Mouse (Mus musculus): Measurements from ENCODE around the gene Top1.
"Not testable (repeated sequence)": the region's sequence is repeated elsewhere in the genome, so short reads cannot be mapped to it uniquely, and the experiment has no call there.

The Top1 gene

DNA sequence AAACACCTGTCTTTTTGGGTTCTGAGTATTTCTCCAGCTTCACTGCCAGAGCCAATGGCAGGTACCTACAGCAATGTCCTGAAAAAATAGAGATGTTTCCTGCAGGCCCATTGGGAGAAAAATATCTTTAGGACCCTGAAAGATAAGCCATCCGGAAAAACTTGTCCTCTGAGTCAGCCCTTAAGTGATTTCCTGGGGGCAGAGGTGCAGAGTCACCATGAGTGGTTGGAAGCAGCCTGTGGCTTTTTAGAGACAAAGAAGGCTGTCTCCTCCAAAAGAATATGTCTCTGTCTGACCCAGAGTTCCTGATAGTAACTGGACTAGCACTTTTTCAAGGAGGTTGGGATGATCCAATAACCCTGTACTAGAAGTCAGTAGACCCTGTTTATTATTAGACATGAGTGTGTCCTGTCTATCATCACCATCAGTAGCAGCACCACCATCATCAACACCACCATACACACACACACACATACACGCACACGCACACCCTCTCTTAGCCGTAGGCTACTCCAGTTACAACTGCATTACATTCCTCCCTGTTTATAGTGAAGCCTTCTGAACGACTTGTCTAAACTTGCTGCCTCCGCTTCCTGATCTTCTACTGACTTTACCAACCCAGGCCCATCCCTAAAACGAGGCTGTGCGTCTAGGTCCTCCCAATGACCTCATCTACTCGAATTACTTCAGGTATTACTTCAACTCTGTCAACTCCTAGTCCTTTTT is 14.7 kb upstream of the Top1 start:
- DNase-seq, result no peak

DNA sequence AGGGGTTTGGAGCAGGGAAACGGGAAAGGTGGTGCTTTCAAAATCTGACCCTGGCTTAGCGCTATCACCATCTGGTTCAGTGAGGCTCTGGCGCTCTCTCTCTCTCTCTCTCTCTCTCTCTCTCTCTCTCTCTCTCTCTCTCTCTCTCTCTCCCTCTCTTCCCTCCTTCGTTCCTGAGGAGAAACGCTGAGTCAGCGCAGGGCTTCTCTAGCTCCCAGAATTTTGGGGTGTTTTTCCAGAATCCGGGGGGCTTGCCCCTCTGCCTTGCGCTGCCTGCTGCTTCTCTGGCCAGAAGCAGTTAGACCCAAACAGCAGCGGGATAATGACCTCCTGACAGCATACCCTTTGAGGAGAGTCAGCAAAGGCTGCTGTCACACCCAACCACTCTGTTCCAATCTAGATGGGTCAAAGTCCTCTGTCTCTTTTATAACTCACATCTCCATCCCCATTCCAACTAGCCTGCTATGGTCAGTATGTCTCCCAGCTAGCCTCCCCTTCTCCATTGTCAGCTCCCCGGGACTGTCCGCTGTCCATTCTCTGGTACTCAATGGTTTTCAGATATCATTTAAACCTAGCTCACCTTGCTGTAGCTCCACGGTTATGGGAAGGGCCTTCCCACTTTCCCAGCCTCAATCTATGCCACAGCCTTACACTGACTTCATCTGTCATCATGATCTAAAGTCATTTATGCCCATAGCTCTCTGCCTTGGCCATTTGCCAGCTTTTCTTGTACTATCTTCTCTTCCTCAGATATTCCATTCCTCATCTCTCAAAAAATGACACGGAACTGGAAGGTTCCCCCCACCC is 5.6 kb upstream of the Top1 start:
- DNase-seq, result no peak

DNA sequence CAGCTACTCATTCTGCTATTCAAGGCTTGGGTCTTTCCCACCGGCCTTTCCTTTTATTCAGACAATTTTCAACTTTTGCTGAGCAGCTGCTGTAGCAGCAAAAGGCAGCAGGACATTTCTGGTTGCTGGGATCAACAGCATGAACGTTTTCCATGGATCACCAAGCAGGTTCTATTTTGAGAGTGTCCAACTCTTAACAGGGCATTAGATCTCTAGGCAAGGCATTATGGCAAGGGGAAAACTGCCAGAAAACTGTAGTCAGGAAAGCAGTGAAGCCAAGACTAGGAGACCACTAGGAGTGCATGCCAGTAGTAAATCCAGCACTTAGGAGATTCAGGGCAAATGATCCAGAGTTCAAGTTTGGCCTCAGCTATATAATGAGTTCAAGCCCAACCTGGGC is 4.5 kb upstream of the Top1 start:
- DNase-seq, result no peak

DNA sequence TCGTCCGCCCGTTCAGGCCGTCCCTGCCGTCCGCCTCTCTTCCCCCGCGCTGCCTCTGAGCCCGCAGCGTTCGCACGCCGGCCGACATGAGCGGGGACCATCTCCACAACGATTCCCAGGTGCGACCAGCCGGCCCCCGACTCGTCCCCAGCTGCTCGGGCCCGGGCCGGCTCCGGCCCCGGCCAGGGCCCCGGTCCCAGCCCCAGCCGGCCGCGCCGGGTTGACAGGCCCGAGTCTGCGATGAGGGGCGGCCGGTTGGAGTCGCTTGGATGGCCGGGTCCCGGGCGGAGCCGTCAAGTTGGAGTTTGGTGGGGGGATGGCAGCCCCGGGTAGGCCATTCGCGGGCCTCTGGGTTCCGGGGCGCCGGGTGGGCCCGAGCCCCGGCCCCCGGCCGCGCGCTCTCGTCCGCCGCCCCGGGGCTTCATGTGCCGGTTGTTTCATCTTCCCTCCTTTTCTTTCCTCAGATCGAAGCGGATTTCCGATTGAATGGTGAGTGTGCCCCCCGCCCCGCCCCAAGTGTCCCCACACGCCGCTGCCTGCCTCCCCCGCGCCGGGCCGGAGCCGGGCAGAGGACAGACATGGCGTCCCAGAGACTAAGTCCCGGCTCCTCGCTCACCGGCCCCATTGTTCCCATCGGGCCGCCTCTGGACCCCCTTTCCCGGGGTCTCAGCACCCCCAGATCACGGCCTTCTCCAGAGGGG is 606 bp downstream of the Top1 start:
- DNase-seq, result peak; percentile 46

DNA sequence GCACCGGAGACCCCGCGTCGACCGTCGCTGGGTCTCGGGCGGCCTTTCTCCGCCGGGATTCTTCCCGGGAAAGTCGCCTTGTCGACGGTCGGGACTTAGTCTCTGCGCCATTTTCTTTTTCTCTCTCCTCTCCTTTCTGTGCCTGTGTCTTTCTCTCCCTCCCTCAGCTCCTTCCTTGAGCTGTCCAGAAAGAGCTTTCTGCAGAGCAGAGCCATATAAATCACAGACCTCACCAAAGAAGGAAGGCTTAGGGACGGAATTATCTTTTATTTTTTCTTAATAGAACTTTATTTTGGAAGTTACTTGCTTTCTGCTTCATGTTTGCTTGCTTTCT is 1.1 kb downstream of the Top1 start:
- no peak for DNase-seq

DNA sequence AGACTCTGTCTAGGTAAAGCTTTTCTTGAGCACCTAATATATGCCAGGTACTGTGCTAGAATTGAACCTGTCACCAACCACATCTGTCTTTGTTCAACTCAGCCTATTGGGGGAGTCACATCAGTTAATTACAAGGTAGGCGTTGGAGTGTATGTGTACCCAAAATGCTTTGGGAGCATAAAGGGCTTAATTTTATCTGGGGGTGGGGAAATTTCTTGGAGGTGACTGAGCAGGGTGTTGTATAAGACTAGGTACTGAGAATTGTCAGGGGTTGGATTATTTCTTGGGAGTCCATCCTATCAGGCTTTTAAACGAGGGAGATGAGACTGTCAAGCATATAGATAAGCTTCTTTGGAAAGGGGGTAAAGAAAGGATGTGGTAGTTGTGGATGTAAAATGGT is 2.4 kb downstream of the Top1 start:
- DNase-seq, result no peak

DNA sequence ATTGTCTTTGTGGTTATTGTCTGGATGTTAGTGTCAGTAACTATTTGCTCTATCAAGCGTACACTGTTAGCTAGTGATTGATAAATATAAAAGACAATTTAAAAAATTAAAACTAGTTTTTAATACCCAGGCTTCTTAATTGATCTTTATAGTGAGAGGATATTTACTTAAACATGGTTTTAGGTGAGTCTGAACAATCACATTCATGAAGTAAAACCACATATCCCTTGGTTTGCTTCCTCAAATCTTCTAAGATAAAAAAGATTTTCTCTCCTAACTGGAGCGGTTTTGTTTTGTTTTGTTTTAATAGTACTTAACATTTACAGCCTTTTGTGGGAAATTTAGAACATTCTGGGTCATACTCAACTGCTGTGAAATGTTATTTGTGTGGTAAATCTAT is 3.4 kb downstream of the Top1 start:
- no peak for DNase-seq

DNA sequence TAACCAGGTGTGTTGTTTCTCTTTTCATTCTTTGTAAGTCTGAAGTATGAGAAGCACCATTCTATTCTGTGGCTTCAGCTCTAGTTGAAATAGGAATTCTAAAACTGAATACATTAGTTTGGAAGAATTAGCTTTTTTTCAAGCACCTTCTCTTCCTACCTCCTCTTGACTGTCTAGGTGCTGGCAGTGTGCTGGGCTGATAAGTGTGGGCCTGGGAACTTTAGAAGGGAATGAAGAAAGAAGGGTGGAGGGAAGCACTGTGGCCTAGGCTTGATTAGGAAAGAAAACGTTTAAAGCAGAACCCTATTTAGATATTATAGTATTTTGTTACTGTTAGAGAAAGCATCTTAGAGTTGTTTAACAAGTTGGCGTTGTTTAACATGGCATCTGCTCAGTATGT is 5.5 kb downstream of the Top1 start:
- DNase-seq, result no peak

DNA sequence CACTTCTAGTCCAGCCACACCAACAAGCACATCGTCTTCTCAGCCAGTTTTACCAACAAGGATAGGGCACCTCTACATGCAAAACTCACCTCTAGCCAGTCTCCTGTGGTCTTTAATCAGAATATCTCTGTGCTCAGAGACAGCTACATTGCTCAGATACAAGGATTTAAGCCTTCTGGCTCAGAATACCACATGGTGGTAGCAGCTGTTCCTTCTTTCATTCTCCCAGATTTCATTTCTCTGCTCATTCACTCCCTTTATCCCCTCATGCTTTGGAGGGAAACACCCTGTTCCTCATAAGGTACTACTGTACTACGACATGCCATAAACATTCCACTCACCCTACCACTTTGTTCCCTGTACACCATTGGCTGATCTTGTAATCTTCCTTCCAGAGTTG is 7.5 kb downstream of the Top1 start:
- DNase-seq, result no peak

DNA sequence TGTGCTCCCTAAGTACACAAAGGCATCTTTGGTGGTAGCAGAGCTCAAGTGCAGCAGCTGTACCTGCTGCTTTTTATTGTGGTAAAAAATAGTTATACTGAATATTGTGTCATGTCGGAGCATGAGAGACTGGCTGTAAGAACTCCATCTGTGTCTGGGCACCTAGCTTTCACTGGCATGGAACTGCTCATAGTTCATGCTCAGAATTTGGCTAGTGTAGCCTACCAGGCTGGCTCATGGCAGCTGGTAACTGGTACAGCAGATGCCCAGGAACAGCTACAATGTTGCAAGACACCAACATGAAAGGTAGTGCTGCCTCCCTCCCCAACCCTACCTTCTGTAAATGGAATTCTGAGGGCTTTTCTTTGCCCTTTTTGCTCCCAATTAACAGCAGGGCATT is 9.9 kb downstream of the Top1 start:
- DNase-seq, result no peak

DNA sequence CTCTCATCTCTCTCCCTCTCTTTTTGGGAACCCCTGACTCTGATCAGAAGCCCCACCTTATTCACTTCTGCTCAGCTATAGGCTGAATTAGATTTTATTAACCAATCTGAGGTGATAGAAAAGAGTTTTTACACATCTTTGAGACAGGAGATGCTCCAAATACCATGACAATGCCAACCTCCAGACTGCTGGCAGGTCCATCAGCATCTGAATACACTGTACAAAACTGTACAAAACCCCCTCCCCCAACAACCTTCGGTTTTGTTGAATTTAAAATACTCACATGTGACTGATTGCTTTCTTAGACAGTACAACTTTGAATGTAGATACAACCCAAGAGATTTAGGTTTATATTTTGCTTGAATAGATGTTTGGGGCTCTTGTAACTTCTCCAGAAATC is 10.5 kb downstream of the Top1 start:
- DNase-seq, result no peak

DNA sequence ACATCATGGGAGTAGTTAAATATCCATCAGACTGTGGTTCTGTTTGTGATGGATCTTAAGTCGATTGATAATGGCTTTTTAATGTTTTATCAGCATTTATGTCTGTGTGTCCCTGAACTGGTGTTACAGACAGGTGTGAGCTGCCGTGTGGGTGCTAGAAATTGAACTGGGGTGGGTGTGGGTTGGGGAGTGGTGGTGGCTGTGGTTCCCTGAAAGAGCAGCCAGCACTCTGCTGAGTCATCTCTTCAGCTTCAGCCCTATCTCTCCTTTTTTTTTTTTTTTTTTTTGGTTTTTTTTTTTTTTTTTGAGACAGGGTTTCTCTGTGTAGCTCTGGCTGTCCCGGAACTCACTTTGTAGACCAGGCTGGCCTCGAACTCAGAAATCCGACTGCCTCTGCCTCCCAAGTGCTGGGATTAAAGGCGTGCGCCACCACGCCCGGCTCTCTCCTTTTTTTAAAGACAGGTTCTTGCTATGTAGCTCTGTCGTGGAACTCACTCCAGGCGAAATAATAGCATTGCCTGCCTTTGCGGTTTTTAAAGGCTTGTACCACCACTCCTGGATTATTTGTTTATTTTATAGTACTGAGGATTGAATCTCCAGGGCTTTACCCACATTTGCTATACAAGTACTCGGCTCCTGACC is 12.2 kb downstream of the Top1 start:
- DNase-seq, result no peak

DNA sequence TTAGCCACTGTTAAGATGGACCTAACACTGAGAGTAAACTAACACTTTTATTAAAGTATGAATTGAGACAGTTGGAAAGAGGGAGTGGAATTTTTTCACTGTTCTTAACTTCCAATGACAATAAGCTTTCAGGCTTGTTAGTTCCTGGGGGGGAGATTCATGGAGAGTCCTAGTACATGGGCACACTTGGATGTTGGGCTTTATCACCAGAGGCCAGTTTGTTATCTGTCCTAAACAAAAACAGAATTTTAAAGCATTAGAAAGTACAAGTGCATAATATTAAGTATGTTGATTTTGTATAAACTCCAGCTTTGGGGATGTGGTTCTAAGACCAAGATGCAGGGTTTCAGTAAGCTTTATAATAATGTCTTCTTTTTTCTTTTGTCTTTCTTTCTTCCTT is 13.1 kb downstream of the Top1 start:
- no peak for DNase-seq

DNA sequence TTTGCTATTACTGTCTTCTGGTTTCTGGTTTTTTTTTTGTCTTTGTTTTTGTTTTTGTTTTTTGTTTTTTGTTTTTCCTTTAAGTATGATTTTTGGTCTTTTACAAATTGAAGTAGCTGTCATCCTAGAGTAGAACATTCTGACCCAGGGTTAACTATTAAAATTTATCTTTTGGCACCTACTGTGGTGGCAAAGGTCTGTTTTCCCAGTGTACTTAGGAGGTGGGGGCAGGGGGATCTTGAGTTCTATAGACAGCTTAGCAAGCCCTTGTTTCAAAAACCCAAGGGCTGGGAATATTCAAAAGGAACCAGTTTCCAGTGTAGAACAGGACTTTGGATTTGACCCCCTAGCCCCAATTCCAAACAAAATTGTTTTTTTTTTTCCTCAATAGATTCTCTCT is 18.7 kb downstream of the Top1 start:
- DNase-seq, result no peak

DNA sequence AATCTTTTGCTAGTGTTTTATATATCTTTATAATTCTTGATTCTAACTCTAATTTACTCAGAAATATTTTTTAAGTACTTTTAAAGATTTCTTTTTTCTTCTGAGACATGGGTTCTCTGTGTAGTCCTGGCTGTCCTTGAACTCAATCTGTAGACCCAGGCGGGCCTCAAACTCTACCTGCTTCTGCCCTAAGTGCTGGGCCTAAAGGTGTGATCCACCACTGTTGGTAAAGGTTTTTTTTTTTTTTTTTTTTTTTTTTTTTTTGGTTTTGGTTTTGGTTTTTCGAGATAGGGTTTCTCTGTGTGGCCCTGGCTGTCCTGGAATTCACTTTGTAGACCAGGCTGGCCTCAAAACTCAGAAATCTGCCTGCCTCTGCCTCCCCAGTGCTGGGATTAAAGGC is 19.3 kb downstream of the Top1 start:
- DNase-seq, result not testable (repeated sequence)

DNA sequence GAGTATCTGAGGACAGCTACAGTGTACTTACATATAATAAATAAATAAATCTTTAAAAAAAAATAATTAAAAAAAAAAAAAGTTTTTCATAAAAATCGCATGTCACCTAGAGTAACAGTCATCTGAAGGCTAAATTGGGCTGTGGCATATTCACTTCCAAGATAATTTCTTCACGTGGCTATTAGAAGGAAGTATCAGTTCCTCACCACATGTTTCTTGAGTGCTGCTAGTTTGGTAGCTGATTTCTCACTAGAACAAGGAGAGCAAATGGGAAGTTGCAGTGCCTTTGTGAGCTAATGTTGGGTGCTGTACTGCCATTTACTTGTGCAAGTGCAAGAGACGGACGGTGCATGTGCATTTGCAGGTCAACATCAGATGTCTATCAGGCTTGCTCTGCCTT is 21.6 kb downstream of the Top1 start:
- DNase-seq, result no peak

DNA sequence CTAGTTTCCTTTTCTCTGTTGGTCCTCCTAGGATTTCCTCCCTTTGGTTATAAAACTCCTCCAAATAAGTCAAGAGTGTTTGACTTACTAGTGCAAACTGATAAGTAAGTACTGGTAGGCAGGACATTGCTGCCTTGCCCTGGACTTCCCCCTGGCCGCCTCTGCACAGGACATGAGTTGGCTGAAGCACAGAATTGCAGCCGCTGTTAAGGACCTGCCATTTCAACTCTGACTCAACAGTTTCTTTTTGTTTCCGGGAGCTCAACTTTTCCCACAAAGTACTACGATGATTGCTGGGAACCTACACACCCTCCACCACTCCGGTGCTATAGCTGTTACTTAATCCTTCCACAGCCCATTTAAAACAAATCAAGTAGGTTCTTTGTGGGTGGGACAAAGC is 54.6 kb downstream of the Top1 start:
- DNase-seq, result no peak

DNA sequence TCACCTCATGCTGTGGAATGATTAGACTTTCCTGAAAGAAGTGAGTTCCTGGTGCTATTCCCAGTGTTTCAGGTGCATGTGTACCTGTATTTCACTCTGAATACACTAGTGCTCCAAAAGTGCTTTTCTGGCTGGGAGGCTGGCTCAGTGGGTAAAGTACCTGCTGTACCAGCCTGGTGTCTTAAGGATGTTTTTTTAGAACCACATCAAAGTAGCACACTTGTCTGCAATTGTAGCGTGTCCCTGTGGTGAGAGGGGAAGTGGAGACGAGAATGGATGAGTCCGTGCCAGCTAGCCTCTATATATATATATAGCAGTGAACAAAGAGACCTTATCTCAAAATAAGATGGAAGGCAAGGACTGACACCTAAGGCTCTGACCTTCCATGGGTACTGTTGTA is 55.9 kb downstream of the Top1 start:
- DNase-seq, result no peak

DNA sequence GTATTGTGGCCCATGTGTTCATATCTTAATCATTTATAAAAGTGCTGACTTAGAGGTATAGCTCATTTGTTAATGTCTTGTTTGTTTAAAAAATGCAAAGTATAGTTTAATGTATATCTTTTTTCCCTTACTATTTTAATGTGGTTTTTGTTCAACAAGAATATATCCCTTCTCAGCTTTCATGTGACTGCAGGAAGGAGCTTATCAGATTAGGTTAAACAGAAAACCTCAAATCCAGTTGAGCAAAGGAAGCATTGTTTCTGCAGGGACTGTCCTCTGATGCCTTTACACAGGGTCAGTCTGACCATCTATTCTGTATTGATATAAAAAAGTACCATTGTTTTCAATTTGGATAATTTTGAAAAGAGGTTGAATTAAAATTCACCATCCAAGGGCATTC is 57.1 kb downstream of the Top1 start:
- DNase-seq, result no peak

DNA sequence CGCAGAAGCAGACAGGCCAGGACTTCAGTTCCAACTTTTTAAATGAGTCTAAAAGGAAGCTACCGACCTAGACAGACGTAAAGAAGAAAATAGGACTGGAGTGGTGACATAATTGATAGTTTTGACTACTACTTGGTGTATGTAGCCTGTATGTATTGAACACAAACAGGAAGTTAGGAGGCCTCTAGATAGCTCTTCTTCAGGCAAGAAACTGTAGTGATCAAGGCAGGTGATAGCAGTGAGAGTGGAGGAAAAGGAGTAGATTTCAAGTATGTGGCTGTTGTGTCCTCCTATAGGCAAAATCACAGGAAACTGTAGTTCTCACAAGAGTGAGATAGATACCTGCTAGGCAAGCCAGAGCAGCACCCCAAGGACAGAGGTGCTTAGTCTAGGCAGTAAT is 62.0 kb downstream of the Top1 start:
- no peak for DNase-seq

DNA sequence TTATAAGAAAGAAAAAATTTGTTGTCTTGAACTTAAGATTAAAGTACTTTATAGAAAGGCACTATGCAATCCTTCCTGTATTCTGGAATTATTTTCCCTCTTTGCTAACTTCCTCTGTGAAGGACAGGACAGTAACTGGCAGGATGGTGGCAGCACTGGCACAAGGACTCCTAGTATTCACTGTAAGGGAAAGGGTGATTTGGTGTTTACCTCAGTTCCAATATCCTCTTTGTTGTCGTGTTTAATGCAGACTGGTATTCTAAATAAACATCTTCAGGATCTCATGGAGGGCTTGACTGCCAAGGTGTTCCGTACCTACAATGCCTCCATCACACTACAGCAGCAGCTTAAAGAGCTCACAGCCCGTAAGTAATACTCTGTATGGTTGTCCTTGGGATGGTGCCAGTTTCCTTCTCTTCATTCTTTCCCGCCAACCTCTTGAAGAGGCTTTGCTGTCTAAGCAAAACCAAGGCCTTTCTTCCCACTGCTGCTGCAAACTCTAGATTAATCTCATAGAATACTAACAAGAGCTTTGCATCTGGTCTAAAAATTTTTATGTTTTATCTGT is 69.9 kb downstream of the Top1 start:
- no peak for DNase-seq

DNA sequence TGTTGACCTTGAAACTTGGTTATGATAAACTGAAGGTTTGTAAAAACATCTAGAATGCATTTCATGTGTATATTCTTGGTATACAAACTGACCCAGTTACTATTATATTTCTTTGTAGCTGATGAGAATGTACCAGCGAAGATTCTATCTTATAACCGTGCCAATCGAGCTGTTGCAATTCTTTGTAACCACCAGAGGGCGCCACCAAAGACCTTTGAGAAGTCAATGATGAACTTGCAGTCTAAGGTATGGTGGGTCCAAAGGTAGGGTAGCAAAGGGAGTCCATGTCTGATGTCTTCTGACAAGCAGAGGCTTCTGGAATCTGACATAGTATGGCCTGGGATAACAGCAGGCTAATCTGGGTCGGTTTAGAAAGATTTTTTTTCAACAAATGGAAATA is 71.6 kb downstream of the Top1 start:
- peak; percentile 45 for DNase-seq

DNA sequence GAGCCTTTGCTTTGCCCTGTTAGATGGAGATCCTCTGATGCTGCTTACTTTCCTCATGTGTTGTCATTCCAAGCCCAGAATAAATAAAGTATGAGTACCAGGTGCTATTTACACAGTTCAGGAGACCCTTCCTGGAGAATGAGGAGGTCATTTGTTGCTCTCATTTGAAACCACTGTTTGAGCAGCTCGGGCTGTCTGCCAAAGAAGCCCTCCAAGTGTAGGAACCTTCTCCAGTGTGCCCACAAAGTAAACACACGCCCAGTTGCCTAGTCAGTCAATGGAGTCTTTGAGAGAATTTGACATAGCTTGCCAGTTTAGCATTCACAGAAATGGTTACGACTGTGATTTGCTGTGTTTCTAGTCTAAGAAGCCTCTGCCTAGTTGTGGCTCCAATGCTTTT is 73.1 kb downstream of the Top1 start:
- DNase-seq, result no peak
